Mouse (Mus musculus) lung, adult 2 months (tissue): ENCODE measurements around the gene Cntnap1.

ENCODE experiments used
- CTCF ChIP-seq: fragments of 200-500 bp; IDR thresholded peaks from 2 replicates; pipeline ENCODE4 v1.5.1; 2011; ENCODE audit warnings: mild to moderate bottlenecking, low read length, control low read depth; ENCODE audit not compliant: insufficient read depth
- POLR2A ChIP-seq: fragments of 200-500 bp; IDR thresholded peaks from 2 replicates; pipeline ENCODE4 v1.6.1; 2011; ENCODE audit warnings: low read depth, mild to moderate bottlenecking, control low read depth, low read length, borderline replicate concordance; ENCODE audit errors: extremely low read depth

- TF ChIP-seq POLR2A (no peak), CTCF (no peak)
Measured at GRCm38 (mm10) chr11:101234124-101234523, 63.8 kb downstream of the Cntnap1 start.
